Mouse (Mus musculus): Measurements from ENCODE around the gene Tmem156. TPM values are rescaled to one million over a fixed set of nuclear protein-coding genes. Genes with fewer than 3 reads are reported as not detected.

The Tmem156 gene
- polyA plus RNA-seq, 1 experiment, result 0.19 TPM

GRCm38 (mm10) chr5:65006011-65006491, 85.9 kb downstream of the Tmem156 start:
- 46% methylated on average over 4 of the region's 4 CpGs for WGBS
- no peak for TF ChIP-seq CTCF (conservative IDR thresholded peaks at IDR 0.05; ENCODE audit: insufficient read depth, insufficient read length, low read depth, low read length)
- TF ChIP-seq POLR2A (IDR thresholded peaks at IDR 0.05; ENCODE audit: low read depth, low read length), result no peak
- Histone ChIP-seq H3K4me3 (ENCODE audit: insufficient read depth, low read depth, low read length) (no peak overlapping the region), H3K4me1 (ENCODE audit: control insufficient read depth, insufficient read depth, low read length) (peaks cover 3% of the 10 kb centered on the region; the same call in 1 of the 2 replicates), H3K27ac (ENCODE audit: insufficient read depth, low read depth, low read length) (no peak overlapping the region), H3K36me3 (ENCODE audit: control insufficient read depth, insufficient read depth, low read length) (no peaks in the 10 kb centered on the region), H3K27me3 (replicated peaks; ENCODE audit: control insufficient read depth, insufficient read depth, low read length) (no peaks in the 10 kb centered on the region)
- DNase-seq, result no peak

GRCm38 (mm10) chr5:65005251-65005650, 86.7 kb downstream of the Tmem156 start:
- H3K36me3 ChIP-seq (ENCODE audit: control insufficient read depth, insufficient read depth, low read length), result no peaks in the 10 kb centered on the region
- peaks cover 3% of the 10 kb centered on the region; the same call in 1 of the 2 replicates for H3K4me1 ChIP-seq (ENCODE audit: control insufficient read depth, insufficient read depth, low read length)
- H3K4me3 ChIP-seq (ENCODE audit: insufficient read depth, low read depth, low read length), result no peak overlapping the region
- H3K27ac ChIP-seq (ENCODE audit: insufficient read depth, low read depth, low read length), result no peak overlapping the region
- TF ChIP-seq CTCF (conservative IDR thresholded peaks at IDR 0.05; ENCODE audit: insufficient read depth, insufficient read length, low read depth, low read length) (no peak), POLR2A (IDR thresholded peaks at IDR 0.05; ENCODE audit: low read depth, low read length) (no peak)
- WGBS, result 93% methylated on average over 4 of the region's 4 CpGs
- no peak for DNase-seq
- no peaks in the 10 kb centered on the region for H3K27me3 ChIP-seq (replicated peaks; ENCODE audit: control insufficient read depth, insufficient read depth, low read length)

Other genes starting within 250 kb of the Tmem156 start
- 0.96 and 2.7 TPM in 2 replicates for gene Tlr1, start 158.6 kb downstream of the Tmem156 start, polyA plus RNA-seq (2012; rRNA removed)
- 0.33 and 0.41 TPM in 2 replicates for gene Tlr6, start 132.0 kb downstream of the Tmem156 start, polyA plus RNA-seq (2012; rRNA removed)
- gene Fam114a1, start 122.1 kb downstream of the Tmem156 start, polyA plus RNA-seq (2012; rRNA removed), result 7.7 and 8.8 TPM in 2 replicates
- gene Klhl5, start 15.4 kb upstream of the Tmem156 start, polyA plus RNA-seq (2012; rRNA removed), result 24.8 and 25.2 TPM in 2 replicates
- 5.7 and 6.4 TPM in 2 replicates for gene Wdr19, start 107.6 kb upstream of the Tmem156 start, polyA plus RNA-seq (2012; rRNA removed)
- 9.1 and 10.9 TPM in 2 replicates for gene Rfc1, start 243.5 kb upstream of the Tmem156 start, polyA plus RNA-seq (2012; rRNA removed)